In the genomic region with DNA sequence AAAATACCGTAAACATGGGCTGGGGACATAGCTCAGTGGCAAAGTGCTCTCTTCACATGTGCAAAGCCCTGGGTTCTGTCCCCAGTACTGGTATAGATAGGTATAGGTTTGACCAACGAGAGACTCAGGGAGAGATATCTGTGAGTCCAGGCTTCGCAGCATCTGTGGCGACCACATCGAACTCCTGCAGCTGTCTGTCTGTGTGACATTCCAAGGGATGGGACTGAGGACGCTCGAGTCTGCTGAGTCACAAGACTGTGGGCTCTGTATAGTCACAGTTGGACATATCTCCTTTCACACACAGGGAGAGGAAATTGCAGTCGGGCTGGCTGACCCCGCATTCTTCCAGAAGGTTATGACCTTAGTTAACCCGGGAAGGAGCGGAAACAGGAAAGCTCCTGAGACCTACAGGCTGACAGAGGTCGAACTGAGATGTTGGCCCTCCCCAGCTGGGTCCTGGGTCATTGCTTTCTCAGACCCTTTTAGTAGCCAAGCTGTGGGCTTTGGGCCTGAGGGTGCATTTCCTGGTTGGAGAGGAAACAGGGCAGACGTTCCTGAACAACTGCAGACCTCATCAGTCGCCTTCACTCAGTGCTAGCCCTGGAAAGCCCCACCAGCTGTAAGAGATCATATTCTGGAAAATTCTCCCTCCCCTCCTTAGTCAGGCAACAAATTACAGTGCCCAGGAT, we compare ENCODE assay signal across 8 mouse cellular contexts.
DNase-seq lines count a peak whose midpoint lies in the region; ATAC-seq lines count a peak whose summit lies in the region.

No protein-coding gene starts in this region.

- H3K4me2 ChIP-seq in liver, embryonic 11.5 days: peak overlapping the region; percentile 18

- WGBS in liver, embryonic 11.5 days: 9% methylated on average over 14 of the region's 14 CpGs

- H3K27me3 ChIP-seq in liver, embryonic 11.5 days (replicated peaks; ENCODE audit: control insufficient read depth, insufficient read depth, low read length): no peaks in the 10 kb centered on the region

- H3K36me3 ChIP-seq in liver, embryonic 11.5 days (ENCODE audit: control insufficient read depth, insufficient read depth, low read length): no peaks in the 10 kb centered on the region

- peaks cover 23% of the 10 kb centered on the region for H3K4me1 ChIP-seq in liver, embryonic 11.5 days (replicated peaks; ENCODE audit: control insufficient read depth, insufficient read depth, low read length)

- H3K27ac ChIP-seq in liver, embryonic 11.5 days (ENCODE audit: low read depth, low read length): peak overlapping the region; percentile 19; the same call in 1 of the 2 replicates

- H3K9me3 ChIP-seq in liver, embryonic 11.5 days (ENCODE audit: control insufficient read depth, low read length): no peaks in the 10 kb centered on the region

- peak; percentile 44 for DNase-seq in 3134 (ENCODE audit: extremely low read depth, insufficient read length, low spot score)
- DNase-seq in R1 (ENCODE audit: low read depth, low spot score): peak; percentile 96
- peak; percentile 67 to 78 for DNase-seq in heart, postnatal 36 days
- DNase-seq in liver, embryonic 11.5 days (ENCODE audit: low spot score): peak; percentile 63
- DNase-seq in spleen, postnatal 10 days (ENCODE audit: low spot score in 2 of 2): peak; percentile 50 to 70
- DNase-seq in ovary, adult 18-20 months (ENCODE audit: low spot score): no peak
- DNase-seq in cerebellum, postnatal 10 days: no peak

- intact Hi-C loops in heart, postnatal 36 days (cut with DNase I): loop anchor here (2.0 kb wide), 1 partner anchor 66 kb away; no protein-coding TSS in a partner anchor

- no peak overlapping the region for H3K4me3 ChIP-seq in liver, embryonic 11.5 days (ENCODE audit: low read depth, low read length)

- ATAC-seq in erythroblast, adult 5-6 weeks (replicated peaks; ENCODE audit: low FRiP score, poor library complexity, severe bottlenecking): peak; percentile 78
- ATAC-seq in liver, embryonic 11.5 days (replicated peaks; ENCODE audit: low FRiP score): peak; percentile 92

- H3K9ac ChIP-seq in liver, embryonic 11.5 days (ENCODE audit: low read depth, low read length): no peak overlapping the region

Comparison
In these comparisons a context has a peak if more than half of its experiments do, and no peak if none do; other contexts are left out.
1. DNase-seq: peak in 3134 (single experiment), R1 (single experiment), heart, postnatal 36 days (2 of 2), liver, embryonic 11.5 days (single experiment) and spleen, postnatal 10 days (2 of 2); none in ovary, adult 18-20 months (single experiment) and cerebellum, postnatal 10 days (0 of 2).